Mouse (Mus musculus): ENCODE measurements at regions not wholly inside any gene's neighbourhood (a gene's known extent, or its start where the extent isn't known, plus 50 kb on each side); places are given as distances from the start of the nearest gene placed in this dataset.

GRCm38 (mm10) chr14:61955416-61955815 lies 337.0 kb upstream of the Rnaseh2b start:
- no peak overlapping the region for H3K4me2 ChIP-seq (replicated peaks; ENCODE audit: low read depth, low read length, severe bottlenecking)
- peaks cover 13% of the 10 kb centered on the region for H3K4me1 ChIP-seq (ENCODE audit: control insufficient read depth, insufficient read depth, low read length)
- H3K36me3 ChIP-seq (ENCODE audit: control insufficient read depth, insufficient read depth, low read length): no peaks in the 10 kb centered on the region
- H3K9me3 ChIP-seq (ENCODE audit: control insufficient read depth, low read length): no peaks in the 10 kb centered on the region
- no peak overlapping the region for H3K4me3 ChIP-seq (replicated peaks; ENCODE audit: low read length)
- no peak for TF ChIP-seq POLR2A (IDR thresholded peaks at IDR 0.05; ENCODE audit: borderline replicate concordance, extremely low read depth, insufficient read depth, insufficient read length)
- ATAC-seq (ENCODE audit: low FRiP score, low read depth) (no peak), DNase-seq (ENCODE audit: low spot score) (no peak)
- H3K27me3 ChIP-seq (ENCODE audit: control insufficient read depth, insufficient read depth, low read length): no peaks in the 10 kb centered on the region
- no peak overlapping the region for H3K9ac ChIP-seq (ENCODE audit: low read depth, low read length, severe bottlenecking)
- H3K27ac ChIP-seq (replicated peaks; ENCODE audit: low read depth, low read length): no peak overlapping the region

- peak; percentile 67 for ATAC-seq (ENCODE audit: low FRiP score, low read depth)
- H3K36me3 ChIP-seq (ENCODE audit: control insufficient read depth, insufficient read depth, low read length): no peaks in the 10 kb centered on the region
- DNase-seq (ENCODE audit: low spot score): peak; percentile 71
These were observed 332.0 kb upstream of the Rnaseh2b start for GRCm38 (mm10) chr14:61960243-61960957.

GRCm38 (mm10) chr14:61968467-61968866 lies 323.9 kb upstream of the Rnaseh2b start:
- no peak for TF ChIP-seq POLR2A (IDR thresholded peaks at IDR 0.05; ENCODE audit: borderline replicate concordance, extremely low read depth, insufficient read depth, insufficient read length)
- no peak for ATAC-seq (ENCODE audit: low FRiP score, low read depth)
- no peaks in the 10 kb centered on the region for H3K27me3 ChIP-seq (ENCODE audit: control insufficient read depth, insufficient read depth, low read length)

More at GRCm38 (mm10) chr14:61960243-61960957, 332.0 kb upstream of the Rnaseh2b start:
- TF ChIP-seq POLR2A (IDR thresholded peaks at IDR 0.05; ENCODE audit: borderline replicate concordance, extremely low read depth, insufficient read depth, insufficient read length): no peak
- no peaks in the 10 kb centered on the region for H3K27me3 ChIP-seq (ENCODE audit: control insufficient read depth, insufficient read depth, low read length)
- H3K9ac ChIP-seq (ENCODE audit: low read depth, low read length, severe bottlenecking): no peak overlapping the region
- H3K4me2 ChIP-seq (replicated peaks; ENCODE audit: low read depth, low read length, severe bottlenecking): no peak overlapping the region
- 36% methylated on average over 4 of the region's 4 CpGs for WGBS
- no peaks in the 10 kb centered on the region for H3K9me3 ChIP-seq (ENCODE audit: control insufficient read depth, low read length)
- H3K4me3 ChIP-seq (replicated peaks; ENCODE audit: low read length): no peak overlapping the region
- H3K4me1 ChIP-seq (ENCODE audit: control insufficient read depth, insufficient read depth, low read length): peaks cover 10% of the 10 kb centered on the region; the same call in 1 of the 2 replicates
- no peak overlapping the region for H3K27ac ChIP-seq (replicated peaks; ENCODE audit: low read depth, low read length)

GRCm38 (mm10) chr14:61968957-61969535 lies 323.3 kb upstream of the Rnaseh2b start:
- H3K9me3 ChIP-seq (ENCODE audit: control insufficient read depth, low read length): no peaks in the 10 kb centered on the region
- H3K27me3 ChIP-seq (ENCODE audit: control insufficient read depth, insufficient read depth, low read length): no peaks in the 10 kb centered on the region
- 0 out of 2 replicates have a peak, but pooled peaks cover 3% of the 10 kb centered on the region for H3K4me1 ChIP-seq (ENCODE audit: control insufficient read depth, insufficient read depth, low read length)
- DNase-seq (ENCODE audit: low spot score) (no peak), ATAC-seq (ENCODE audit: low FRiP score, low read depth) (no peak)
- no peak overlapping the region for H3K4me2 ChIP-seq (replicated peaks; ENCODE audit: low read depth, low read length, severe bottlenecking)
- no peaks in the 10 kb centered on the region for H3K36me3 ChIP-seq (ENCODE audit: control insufficient read depth, insufficient read depth, low read length)
- WGBS: 84% methylated on average over 5 of the region's 5 CpGs
- H3K27ac ChIP-seq (replicated peaks; ENCODE audit: low read depth, low read length): no peak overlapping the region
- no peak overlapping the region for H3K4me3 ChIP-seq (replicated peaks; ENCODE audit: low read length)
- no peak overlapping the region for H3K9ac ChIP-seq (ENCODE audit: low read depth, low read length, severe bottlenecking)
- TF ChIP-seq POLR2A (IDR thresholded peaks at IDR 0.05; ENCODE audit: borderline replicate concordance, extremely low read depth, insufficient read depth, insufficient read length): no peak

More at GRCm38 (mm10) chr14:61968467-61968866, 323.9 kb upstream of the Rnaseh2b start:
- no peak for DNase-seq (ENCODE audit: low spot score)
- Histone ChIP-seq H3K36me3 (ENCODE audit: control insufficient read depth, insufficient read depth, low read length) (no peaks in the 10 kb centered on the region), H3K27ac (replicated peaks; ENCODE audit: low read depth, low read length) (no peak overlapping the region), H3K4me1 (ENCODE audit: control insufficient read depth, insufficient read depth, low read length) (0 out of 2 replicates have a peak, but pooled peaks cover 3% of the 10 kb centered on the region), H3K9me3 (ENCODE audit: control insufficient read depth, low read length) (no peaks in the 10 kb centered on the region), H3K4me2 (replicated peaks; ENCODE audit: low read depth, low read length, severe bottlenecking) (no peak overlapping the region), H3K4me3 (replicated peaks; ENCODE audit: low read length) (no peak overlapping the region), H3K9ac (ENCODE audit: low read depth, low read length, severe bottlenecking) (no peak overlapping the region)
- 92% methylated on average over 1 of the region's 1 CpGs for WGBS

GRCm38 (mm10) chr14:61970591-61970990 lies 321.8 kb upstream of the Rnaseh2b start:
- Histone ChIP-seq H3K9me3 (ENCODE audit: control insufficient read depth, low read length) (no peaks in the 10 kb centered on the region), H3K36me3 (ENCODE audit: control insufficient read depth, insufficient read depth, low read length) (no peaks in the 10 kb centered on the region), H3K27me3 (ENCODE audit: control insufficient read depth, insufficient read depth, low read length) (no peaks in the 10 kb centered on the region), H3K4me1 (ENCODE audit: control insufficient read depth, insufficient read depth, low read length) (0 out of 2 replicates have a peak, but pooled peaks cover 5% of the 10 kb centered on the region), H3K9ac (ENCODE audit: low read depth, low read length, severe bottlenecking) (no peak overlapping the region), H3K27ac (replicated peaks; ENCODE audit: low read depth, low read length) (no peak overlapping the region), H3K4me2 (replicated peaks; ENCODE audit: low read depth, low read length, severe bottlenecking) (no peak overlapping the region), H3K4me3 (replicated peaks; ENCODE audit: low read length) (no peak overlapping the region)
- ATAC-seq (ENCODE audit: low FRiP score, low read depth): no peak
- DNase-seq (ENCODE audit: low spot score): no peak
- 93% methylated on average over 3 of the region's 3 CpGs for WGBS
- TF ChIP-seq POLR2A (IDR thresholded peaks at IDR 0.05; ENCODE audit: borderline replicate concordance, extremely low read depth, insufficient read depth, insufficient read length): no peak
